14 mouse cellular contexts compared by ENCODE assay signal in genomic region chr3:135698466-135698975, GRCm38 (mm10). TPM values are rescaled to one million over a fixed set of nuclear protein-coding genes. Genes with fewer than 3 reads are reported as not detected.
A peak's percentile ranks its signal among the peaks of the same experiment; 100 is the strongest.
DNase-seq lines count a peak whose midpoint lies in the region; ATAC-seq lines count a peak whose summit lies in the region.
"Had no signal": no experiment of that assay in that cellular context is flagged by ENCODE, and none has a peak within 500 bp of the region (broad histone marks: within the 10 kb centered on the region; RNA-seq: fewer than 3 reads in every experiment).

No protein-coding gene starts in this region.

- H3K36me3 ChIP-seq in megakaryocyte, embryonic 14.5 days (replicated peaks; ENCODE audit: low read length), result no peaks in the 10 kb centered on the region
- no peaks in the 10 kb centered on the region for H3K36me3 ChIP-seq in limb, embryonic 10.5 days
- H3K36me3 ChIP-seq: midbrain, embryonic 10.5 days had no signal

- 0 out of 2 replicates have a peak overlapping the region, but pooled peaks have one; percentile 2 for H3K27ac ChIP-seq in limb, embryonic 10.5 days
- H3K27ac ChIP-seq: hindbrain, embryonic 14.5 days; midbrain, embryonic 10.5 days had no signal

- peaks cover 66% of the 10 kb centered on the region for H3K4me1 ChIP-seq in megakaryocyte, embryonic 14.5 days
- H3K4me1 ChIP-seq in limb, embryonic 10.5 days, result peaks cover 22% of the 10 kb centered on the region

- ATAC-seq in megakaryocyte, adult 5-6 weeks (ENCODE audit: poor library complexity, severe bottlenecking), result no peak
- ATAC-seq in inflammation-experienced regulatory T-cells, adult 6 months, result peak; percentile 49

- H3K4me3 ChIP-seq in megakaryocyte, embryonic 14.5 days (replicated peaks), result peak overlapping the region; percentile 38
- no peak overlapping the region for H3K4me3 ChIP-seq in limb, embryonic 10.5 days
- H3K4me3 ChIP-seq: midbrain, embryonic 10.5 days had no signal

- peak; percentile 24 to 27 for DNase-seq in cerebellum, postnatal 10 days
- no peak for DNase-seq in cerebellum, postnatal 4 days (ENCODE audit: low spot score in 2 of 2)
- DNase-seq in limb, embryonic 10.5 days (ENCODE audit: low spot score), result no peak
- DNase-seq in embryo, embryonic 10.5 days (ENCODE audit: low spot score), result no peak
- no peak for DNase-seq in spleen, postnatal 14 days (ENCODE audit: low spot score in 2 of 2)
- DNase-seq: adrenal gland, adult 2 months; cerebellum, adult 9-11 months; lung, postnatal 14 days; thymus, postnatal 4 days had no signal

- 70% methylated on average over 12 of the region's 12 CpGs for WGBS in limb, embryonic 10.5 days

- H3K9me3 ChIP-seq in megakaryocyte, embryonic 14.5 days, result no peaks in the 10 kb centered on the region
- no peaks in the 10 kb centered on the region for H3K9me3 ChIP-seq in limb, embryonic 10.5 days (replicated peaks)
- H3K9me3 ChIP-seq: midbrain, embryonic 10.5 days had no signal

- no peaks in the 10 kb centered on the region for H3K27me3 ChIP-seq in megakaryocyte, embryonic 14.5 days (replicated peaks)
- H3K27me3 ChIP-seq in limb, embryonic 10.5 days (ENCODE audit: low read depth, poor library complexity, severe bottlenecking), result peaks cover 12% of the 10 kb centered on the region; the same call in 1 of the 2 replicates

RNA-seq across cellular contexts. Expression of gene Nfkb1, which starts 7.2 kb away (rescaled TPM):
- polyA plus RNA-seq in megakaryocyte, embryonic 14.5 days (2012; ENCODE audit: insufficient read depth, low replicate concordance), result 20.8 and 39.8 TPM in 2 replicates
- total RNA-seq in megakaryocyte, adult 5-6 weeks (2015), result 104 and 105 TPM in 2 replicates
- total RNA-seq in megakaryocyte, adult 5-6 weeks (2017), result 181 and 183 TPM in 2 replicates
- 100 to 1,000 TPM in 2 of 3 experiments, 10 to 100 TPM in 1; 95.7 to 123 (median 121) TPM for polyA plus RNA-seq in inflammation-experienced regulatory T-cells, adult 6 months (2017; shearing (Covaris generic))
- 10.7 and 12.0 TPM in 2 replicates for polyA plus RNA-seq in limb, embryonic 10.5 days (2016; fragmentation: Nextera tagmentation; extraction: Ambion mirVana)

Comparison
In these comparisons a context has a peak if more than half of its experiments do, and no peak if none do; other contexts are left out.
1. DNase-seq: peak in cerebellum, postnatal 10 days (2 of 2); none in cerebellum, postnatal 4 days (0 of 2), limb, embryonic 10.5 days (single experiment), embryo, embryonic 10.5 days (single experiment) and spleen, postnatal 14 days (0 of 2).